Mouse (Mus musculus): ENCODE measurements around the gene Mfsd14a.
A peak's percentile ranks its signal among the peaks of the same experiment; 100 is the strongest.
"Not testable (repeated sequence)": the region's sequence is repeated elsewhere in the genome, so short reads cannot be mapped to it uniquely, and the experiment has no call there.

Gene Mfsd14a

DNA sequence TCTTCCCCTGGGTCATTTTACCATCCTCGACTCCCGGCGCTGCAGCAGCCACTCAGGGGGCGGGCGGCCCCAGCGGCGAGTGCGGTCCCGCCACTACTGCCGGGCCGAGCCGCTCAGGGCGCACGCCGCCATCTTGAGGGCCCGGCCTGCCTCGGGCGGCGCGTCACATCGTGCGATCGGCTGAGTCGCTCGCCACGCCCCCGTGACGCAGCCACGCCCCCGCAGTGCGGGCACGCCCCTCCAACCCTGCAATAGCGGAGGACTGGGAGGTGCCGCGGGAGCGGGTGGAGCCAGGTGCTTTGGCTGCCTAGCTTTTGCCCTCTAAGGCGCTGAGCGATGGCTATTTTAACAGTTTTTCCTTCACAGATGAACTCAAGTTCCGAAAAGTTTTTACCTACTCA, at the start of gene Mfsd14a:
Mfsd14a (minus strand) TSS at position 215 of the 401 bp plus-strand sequence.
- peak; percentile 99 for DNase-seq (ENCODE audit: low spot score)

DNA sequence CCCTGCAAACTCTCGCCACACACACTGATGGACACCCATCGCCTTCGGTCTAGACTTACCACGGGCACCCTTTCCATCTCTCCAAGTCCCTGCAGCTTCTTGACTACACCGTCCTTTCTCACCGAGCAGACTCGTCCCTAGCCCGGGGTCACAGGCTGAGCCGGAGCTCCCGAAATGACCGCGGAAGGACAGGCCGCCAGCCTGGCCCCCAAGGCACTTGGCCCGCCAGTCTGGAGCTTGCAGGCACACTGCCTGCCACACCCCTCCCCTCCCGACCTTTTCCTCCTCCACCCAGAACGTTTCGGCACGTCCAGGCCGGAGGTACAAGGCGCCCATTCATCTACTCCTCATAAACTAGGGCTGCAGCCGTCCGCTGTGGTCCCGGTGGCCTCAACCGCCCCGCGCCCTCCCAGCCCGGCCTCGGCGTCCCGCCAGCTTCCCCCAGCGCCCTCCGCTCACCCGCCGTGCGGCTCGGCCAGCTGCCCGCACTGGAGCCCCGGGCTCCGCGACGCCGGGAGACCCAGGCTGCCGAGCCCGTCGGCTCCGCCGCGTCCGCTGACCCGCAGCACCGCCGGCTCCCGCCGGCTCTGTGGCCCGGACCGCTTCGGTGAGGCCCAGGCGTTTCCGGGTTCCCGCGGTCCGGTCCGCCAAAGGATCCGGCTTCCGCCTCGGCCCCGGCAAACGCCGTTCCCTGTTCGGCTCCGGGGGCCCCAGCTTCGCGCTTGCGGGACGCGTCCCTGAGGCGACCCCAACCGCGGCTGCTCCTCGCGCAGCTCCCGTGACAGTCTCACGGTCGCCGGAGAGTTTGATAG, 49.4 kb upstream of the Mfsd14a start:
- DNase-seq (ENCODE audit: low spot score) = peak; percentile 66

DNA sequence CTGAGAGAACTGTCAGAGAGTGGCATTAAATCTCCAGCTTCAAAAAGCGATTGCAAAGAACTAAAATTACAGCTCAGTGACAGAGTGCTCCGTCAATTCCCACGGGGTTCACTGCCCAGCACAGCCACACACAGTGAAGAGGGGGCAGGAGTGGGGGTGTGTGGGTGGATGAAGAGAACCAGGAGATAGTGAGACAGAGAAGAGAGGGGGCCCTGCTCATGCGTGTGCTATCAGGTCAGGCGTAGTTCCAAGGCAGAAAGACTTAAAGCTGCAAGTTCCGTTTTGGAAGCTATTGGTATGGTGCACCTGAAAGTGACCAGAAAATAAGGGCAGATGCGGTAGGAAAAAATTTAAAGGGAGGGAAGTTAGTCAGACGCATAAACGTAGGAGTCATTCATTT, 48.5 kb upstream of the Mfsd14a start:
- no peak for DNase-seq (ENCODE audit: low spot score)

DNA sequence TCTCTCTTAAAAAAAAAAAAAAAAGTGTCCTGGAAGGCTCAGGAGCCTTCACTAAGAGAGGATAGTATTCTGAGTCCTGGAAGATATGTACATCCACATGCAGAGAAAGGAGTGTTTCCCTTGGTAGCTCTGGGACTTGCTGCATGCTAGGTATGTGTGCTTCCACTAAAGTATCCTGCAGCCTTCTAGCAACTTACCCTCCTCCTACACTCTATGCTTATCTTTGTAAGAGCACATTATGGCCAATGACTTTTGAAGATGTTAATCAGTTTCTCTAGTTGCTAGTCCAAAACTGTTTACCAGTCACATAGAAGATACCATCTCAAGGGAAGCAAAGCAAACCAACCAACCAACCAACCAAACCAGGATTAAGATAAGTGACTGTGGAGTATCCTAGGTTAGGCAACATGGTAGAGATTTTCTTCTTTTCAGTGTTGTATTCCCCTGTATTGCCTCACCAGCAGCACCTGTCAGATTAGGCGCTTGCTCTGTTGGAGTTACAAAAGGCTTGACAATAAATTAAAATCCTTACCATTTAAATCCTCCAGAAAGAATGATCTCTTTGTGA, 43.2 kb upstream of the Mfsd14a start:
- no peak for DNase-seq (ENCODE audit: low spot score)

DNA sequence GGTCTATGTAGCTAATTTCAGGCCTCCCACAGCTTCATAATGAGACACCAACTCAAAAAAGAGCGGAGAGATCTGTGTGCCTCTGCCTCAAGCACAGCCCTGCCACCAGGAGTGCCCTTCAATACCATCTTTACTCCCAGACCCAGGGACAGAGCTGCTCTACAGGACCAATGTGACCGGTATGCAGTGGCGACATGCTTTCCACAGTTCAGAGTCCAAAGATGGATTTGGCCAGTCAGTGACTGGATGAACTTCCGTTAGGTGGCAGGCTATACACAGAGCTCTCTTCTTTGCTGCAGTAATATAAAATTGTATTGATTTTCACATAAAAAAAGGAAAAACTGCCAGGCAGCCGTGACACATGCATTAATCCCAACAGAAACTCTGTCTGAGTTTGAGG, 41.4 kb upstream of the Mfsd14a start:
- no peak for DNase-seq (ENCODE audit: low spot score)

DNA sequence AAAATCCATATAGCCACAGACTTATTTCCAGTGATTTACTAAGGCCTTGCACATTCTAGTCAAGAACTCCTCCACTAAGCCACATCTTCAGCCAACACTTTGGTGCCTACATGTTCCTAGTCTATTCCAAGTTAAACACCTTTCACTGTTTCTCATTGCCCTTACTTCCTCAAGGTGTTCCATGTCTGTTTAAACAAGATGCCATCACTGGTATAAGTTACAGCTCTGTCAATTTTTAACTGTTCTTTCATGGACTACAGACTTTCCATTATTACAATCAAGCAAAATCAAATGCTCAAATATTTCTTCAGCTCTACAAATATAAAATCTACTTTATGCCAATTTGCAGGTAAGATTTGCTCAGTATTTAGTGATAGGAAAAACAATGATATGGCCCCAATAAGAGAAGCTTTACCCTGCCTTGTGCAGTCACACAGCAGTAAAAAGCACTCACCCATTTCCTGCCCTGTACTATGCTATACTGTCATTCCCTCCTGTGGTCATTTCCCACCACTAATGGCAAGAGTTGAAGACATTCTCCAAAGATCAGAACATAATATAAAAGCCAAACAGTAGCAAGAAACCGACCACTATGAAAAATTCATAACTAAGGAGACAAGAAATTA, 40.3 kb upstream of the Mfsd14a start:
- DNase-seq (ENCODE audit: low spot score) = no peak

DNA sequence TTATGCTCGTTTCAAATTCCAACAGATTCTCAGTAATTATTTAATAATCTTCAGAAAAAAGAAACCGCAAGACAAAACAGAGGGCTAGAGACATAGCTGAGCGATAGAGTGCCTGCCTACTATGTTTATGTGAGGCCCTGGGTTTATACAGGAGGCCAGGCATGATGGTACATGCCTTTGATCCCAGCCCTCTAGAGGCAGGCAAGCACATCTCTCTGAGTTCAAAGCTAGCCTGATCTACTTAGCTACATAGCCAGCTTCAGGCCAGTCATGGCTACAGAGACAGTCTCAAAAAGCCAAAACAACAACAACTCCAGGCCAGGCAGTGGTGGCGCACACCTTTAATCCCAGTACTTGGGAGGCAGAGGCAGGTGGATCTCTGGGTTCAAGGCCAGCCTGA, 39.1 kb upstream of the Mfsd14a start:
- DNase-seq (ENCODE audit: low spot score) = no peak

DNA sequence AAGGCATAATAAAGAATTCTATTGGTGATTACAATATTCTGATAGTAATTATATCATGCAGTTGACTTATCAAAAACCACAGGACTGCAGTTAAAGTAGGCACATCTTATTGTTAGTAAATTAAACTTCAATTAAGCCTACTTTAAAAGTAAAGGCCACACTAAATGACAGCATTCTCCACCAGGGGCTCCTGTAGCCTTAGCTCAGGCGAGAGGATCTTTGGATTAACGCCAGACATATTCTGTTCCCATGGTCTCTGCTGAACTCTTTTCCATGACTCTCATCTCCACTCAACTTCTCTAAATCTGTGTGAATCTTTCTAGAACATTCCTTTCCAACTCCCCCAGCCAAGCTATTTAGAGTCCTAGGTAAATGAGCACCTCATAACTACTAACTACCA, 36.3 kb upstream of the Mfsd14a start:
- DNase-seq (ENCODE audit: low spot score) = no peak

DNA sequence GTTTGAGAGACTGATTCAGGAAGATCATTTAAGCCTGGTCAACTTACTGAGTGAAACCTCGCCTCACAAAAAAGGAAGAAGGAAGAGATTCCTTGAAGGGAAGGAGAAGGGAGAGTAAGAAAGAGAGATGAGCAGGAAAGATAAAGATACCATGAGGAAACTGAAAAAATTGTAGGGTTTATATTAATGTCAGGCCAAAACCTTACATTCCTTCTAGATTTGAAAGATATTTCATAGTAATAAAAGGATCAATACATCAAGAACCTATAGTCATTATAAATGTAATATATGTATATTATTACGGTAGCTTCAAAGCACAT, 33.1 kb upstream of the Mfsd14a start:
- no peak for DNase-seq (ENCODE audit: low spot score)

DNA sequence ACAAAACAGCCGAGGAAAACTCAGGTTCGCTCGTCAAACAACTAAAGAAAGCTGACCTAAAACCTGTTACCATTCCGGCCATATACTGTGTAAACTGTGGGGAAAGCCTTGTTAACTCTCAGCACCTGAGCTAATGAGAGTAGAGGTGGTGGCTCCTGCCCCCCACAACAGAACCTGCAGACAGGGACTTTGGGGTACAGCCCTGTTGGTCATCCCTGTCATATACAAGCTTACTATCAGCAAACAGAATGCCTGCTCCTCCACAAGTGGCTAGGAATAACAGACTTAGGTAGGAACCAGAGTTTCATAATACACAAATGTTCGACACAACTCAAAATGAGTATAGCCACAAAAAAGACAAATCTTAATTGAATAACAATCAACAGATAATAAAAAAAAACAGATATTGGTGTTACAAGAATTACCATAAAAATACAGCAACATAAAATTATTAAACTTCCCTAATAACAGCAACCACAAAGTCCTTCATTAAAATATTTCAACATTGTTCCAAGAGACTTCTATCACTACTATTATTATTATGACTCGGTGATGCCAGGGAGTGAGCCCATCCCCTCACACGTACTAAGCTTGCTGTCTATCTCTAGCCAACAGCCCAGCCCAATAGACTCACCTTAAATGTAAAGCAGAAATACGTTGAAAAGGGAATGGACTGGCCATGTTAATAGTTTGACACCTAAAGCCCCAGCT, 32.6 kb upstream of the Mfsd14a start:
- no peak for DNase-seq (ENCODE audit: low spot score)

DNA sequence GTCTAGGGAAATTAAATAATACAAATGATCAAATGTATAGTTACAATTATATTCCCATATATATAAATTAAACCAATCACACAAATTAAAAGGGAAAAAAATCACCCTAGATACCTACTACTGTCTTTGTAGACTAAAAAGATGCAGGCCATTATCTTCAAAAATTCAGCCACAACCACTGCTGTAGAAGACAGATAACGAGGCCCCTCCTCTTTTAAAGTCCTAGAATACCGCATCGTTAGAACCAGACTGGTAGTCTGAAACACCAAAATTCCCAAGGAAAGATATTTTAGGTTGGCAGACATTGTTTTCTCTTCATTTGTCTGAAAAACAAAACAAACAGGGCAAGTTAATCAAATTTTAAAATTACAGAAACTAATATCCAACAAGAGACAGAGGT, 31.8 kb upstream of the Mfsd14a start:
- DNase-seq (ENCODE audit: low spot score) = no peak

DNA sequence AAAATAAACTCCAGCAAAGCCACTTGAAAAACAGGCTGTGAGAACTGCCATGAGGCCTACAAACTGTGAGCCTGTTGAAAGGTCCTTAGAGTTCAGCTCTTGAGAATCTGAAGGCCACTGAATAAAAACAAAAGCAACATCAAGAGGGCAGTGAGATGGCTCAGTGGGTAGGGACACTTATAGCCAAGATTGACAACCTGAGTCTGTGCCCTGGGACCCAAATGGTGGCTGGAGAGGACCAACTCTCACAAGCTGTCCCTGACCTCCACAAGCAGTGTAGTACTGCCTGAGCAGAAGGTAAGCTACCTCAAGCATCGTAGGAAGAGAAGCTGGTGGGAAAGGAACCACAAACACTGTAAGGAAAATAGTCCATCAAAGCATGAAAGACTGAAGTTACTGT, 18.7 kb upstream of the Mfsd14a start, which contains the start of gene Gm43191:
Gm43191 (minus strand) TSS at position 101 of the 400 bp plus-strand sequence.
- no peak for DNase-seq (ENCODE audit: low spot score)

DNA sequence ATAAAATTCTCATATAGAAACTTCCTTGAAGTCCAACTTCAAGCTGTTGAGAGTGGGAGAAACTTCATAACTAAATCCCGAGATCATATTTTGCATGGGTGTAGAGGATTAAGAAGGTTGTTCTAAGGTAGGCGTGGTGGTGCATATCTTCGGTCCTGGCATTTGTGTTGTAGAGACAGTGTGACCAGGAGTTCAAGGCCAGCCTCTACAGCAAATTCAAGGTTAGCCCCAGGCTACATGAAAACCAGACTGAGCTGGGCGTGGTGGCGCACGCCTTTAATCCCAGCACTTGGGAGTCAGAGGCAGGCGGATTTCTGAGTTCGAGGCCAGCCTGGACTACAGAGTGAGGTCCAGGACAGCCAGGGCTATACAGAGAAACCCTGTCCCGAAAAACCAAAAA, 1.8 kb upstream of the Mfsd14a start:
- DNase-seq (ENCODE audit: low spot score) = not testable (repeated sequence)

DNA sequence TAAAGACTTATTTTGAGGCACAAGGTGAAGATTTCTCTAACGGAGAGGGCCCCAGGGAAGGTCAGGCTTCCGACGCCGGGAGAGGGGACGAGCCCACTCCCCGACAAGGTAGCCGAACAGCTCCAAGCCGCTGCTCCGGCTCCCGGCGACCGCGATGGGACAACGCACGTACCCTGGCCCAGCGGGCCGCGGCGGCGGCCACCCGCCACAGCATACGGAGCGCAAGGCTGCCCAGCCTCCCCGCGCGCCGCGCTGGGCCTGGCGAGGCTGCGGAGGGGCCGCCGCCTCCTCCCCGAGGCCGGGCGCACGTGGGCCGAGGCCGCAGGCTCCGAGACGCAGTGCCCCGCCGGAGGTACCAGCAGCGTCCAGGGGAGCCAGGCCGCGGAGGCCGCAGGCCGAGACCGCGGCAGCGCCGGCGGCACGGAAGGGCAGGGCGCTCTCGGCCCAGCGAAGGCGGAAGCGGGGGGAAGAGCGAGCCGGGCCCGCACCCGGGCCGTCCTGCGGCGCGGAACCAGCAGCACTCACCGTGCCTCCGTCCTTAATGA, 535 bp downstream of the Mfsd14a start:
- no peak for DNase-seq (ENCODE audit: low spot score)

DNA sequence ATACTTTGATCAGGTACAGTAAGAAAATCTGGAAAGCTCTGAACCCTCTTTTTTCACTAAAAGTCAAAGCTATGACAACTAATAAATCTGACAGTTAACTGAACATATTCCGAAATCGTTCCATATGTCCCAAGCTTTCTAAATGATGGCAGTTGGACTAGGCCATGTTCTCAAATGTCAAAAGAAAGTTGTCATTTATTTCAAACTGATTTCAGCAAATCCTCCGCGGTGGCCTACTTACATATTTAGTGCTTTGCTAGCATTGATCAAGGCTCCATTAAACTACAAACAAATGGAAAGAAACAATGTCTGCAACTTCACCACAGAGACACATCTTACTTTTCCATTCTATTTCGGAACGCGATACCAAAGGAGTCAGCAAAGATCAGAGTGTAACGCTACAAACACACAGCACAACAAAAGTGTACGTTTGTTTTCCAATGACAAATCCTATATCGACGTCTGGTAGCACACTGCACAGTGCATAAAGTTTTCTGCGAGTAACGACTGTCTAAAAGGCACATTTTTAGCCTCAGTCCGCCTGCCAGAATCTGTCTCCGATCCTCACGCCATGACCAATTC, 1.1 kb downstream of the Mfsd14a start:
- DNase-seq (ENCODE audit: low spot score) = no peak

DNA sequence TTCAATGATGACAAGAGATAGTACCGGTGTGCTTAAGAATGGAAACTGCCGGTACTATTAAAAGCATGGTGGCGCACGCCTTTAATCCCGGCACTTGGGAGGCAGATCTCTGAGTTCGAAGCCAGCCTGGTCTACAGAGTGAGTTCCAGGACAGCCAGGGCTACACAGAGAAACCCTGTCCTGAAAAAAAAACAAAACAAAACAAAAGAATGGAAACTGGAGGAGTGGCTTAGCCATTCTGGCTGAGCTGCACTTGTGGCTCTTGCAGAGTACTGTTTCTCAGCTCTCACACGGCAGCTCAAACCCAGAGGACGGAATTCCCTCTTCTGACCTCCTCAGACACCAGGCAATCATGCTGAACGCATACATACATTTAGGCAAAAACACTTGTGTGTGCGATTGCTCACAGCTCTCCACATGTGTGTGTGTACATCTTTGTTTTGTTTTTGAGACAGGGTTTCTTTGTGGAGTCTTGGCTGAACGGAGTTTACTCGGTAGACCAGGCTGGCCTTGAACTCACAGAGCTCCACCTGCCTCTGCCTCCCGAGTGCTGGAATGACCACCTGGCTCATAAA, 2.5 kb downstream of the Mfsd14a start:
- DNase-seq (ENCODE audit: low spot score) = no peak

DNA sequence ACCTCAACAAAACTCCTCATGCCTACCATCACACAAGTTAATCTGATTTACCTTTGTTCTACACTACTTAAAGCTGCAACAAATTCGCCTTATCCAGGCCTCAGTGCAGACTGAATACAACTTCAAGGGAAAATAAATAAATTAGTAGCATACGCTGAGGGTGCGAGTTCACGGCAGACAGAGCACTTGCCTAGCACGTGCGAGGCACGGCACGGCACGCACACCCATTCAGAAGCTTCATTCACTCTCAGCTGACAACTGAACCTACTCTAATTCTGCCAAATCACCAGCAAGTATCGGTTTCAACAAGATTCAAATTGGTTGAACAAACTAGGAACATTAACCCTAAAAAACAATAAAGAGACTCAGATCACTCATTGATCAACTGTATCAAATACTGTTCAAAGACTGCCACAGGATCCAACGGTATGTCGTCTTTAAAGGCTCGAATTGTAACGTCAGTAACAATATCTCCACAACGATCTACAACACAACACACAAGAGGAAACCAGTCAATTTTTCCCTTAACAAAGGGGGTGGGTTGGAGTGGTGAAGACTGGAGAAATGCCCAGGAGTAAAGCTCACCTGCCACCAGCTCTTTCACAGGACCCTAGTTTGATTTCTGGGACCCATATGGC, 3.4 kb downstream of the Mfsd14a start:
- DNase-seq (ENCODE audit: low spot score) = no peak

DNA sequence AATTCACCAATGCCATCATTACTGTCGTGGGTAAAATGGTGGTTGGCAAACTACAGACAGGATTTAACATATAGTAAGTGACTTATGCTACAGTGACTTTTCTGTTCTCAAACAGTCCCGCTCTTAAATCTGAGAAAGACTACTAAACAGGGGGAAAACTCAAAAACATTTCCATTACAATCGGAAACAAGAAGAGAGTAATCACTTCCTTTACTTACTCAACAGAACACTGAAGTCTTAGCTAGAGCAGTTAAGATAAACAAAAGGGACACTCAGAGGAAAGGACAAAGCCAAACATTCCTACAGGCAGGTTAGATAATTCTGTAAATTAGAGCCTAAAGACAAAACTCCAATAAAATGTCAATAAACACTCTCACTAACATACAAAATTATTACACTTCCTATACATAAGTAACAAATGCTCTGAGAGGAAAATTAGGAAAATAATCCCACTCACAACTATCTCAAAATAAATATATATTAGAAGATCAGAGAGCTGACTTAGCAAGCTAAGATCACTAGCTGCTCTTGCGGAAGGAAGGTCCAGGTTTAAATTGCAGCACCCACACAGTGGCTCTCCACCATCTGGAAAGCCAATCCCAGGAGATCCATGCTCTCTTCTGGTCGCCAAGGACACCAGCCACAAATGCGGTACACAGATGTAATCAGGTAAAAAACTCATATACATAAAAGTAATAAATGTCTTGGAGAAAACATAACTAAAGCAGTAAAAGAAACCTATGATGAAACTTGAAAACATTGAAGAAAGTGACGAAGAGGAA, 6.1 kb downstream of the Mfsd14a start:
- no peak for DNase-seq (ENCODE audit: low spot score)

DNA sequence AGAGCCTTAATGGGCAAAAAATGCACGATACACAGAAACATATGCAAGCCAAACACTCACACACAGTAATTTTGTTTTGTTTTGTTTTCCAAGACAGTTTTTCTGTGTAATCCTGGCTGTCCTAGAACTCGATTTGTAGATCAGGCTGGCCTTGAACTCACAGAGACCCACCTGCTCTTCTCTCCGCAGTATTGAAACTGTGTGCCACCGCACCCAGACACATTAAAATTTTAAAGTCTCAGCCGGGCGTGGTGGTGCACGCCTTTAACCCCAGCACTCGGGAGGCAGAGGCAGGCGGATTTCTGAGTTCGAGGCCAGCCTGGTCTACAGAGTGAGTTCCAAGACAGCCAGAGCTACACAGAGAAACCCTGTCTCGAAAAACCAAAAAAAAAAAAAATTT, 8.4 kb downstream of the Mfsd14a start:
- DNase-seq (ENCODE audit: low spot score) = not testable (repeated sequence)

DNA sequence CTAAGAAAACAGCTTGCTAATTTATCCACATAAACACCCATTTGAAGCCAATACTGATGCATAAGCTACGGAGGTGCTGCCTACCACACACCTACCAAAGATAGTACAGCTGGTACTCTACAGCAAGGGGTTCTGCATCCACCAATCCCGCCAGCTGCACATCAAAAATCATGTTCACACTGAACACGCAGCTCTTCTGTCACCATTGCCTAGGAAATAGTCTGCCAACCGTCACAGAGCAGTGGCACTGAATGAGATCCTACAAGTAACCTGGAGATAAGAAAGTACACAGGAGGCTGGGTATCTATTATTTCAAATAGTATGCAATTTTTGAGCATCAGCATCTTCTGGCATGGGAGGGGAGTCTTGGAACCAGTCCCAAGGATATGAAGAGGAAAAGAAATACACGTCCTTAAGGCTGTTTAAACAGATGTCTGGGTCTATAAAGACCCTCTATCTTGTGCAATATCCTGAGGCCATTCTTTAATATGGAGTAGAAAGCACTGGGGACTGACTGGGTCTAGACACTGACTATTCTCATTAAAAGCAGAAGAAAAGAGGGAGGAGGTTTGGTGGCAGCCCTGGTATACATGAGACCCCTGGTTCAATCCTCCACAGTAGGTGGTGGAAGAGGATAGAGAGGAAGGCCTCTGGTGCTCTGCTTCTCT, 9.1 kb downstream of the Mfsd14a start:
- DNase-seq (ENCODE audit: low spot score) = no peak

All from T-cell, adult 2 months (primary cell).